ENCODE assay signal across 7 mouse cellular contexts in the genomic region with DNA sequence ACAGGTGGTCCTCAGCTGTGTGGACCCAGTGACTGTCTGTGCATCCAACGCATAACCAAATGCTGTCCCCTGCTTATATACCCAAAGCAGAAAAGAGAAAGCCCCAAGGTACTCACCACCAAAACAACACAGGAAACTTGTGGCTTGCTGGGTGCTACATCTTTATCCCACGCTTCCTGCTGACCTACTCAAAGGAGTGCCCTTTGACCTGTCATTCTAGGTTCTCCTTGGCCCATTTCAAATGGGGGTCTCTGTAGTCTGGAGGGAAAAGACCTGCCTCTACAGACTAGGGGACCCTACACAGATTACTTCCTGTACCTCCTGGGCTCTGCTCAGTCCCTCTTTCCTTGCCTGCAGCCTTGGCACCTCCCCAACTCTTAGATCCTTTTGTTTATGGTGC. TPM values are rescaled to one million over a fixed set of nuclear protein-coding genes. Genes with fewer than 3 reads are reported as not detected.
"Had no signal": no experiment of that assay in that cellular context is flagged by ENCODE, and none has a peak within 500 bp of the region (broad histone marks: within the 10 kb centered on the region; RNA-seq: fewer than 3 reads in every experiment).

A gene (minus strand): TSS at position 101 of the 400 bp plus-strand sequence.

RNA-seq across cellular contexts. Expression of the gene that starts here (rescaled TPM):
- polyA plus RNA-seq: neural tube, embryonic 11.5 days; neural tube, embryonic 12.5 days; neural tube, embryonic 13.5 days; neural tube, embryonic 14.5 days; neural tube, embryonic 15.5 days; stomach, embryonic 14.5 days; stomach, postnatal 0 days had no signal
